Mouse (Mus musculus) olfactory bulb, adult 2 months (tissue): Measurements from ENCODE around the gene Bicdl2.

Experiments used
- CTCF ChIP-seq: fragments of 200-500 bp; IDR thresholded peaks from 2 replicates; pipeline ENCODE4 v1.5.1; 2012; ENCODE audit warnings: low read depth, mild to moderate bottlenecking, low read length, moderate library complexity; ENCODE audit not compliant: insufficient read depth
- POLR2A ChIP-seq: fragments of 200-500 bp; IDR thresholded peaks from 2 replicates; pipeline ENCODE4 v1.6.1; 2012; ENCODE audit warnings: mild to moderate bottlenecking, low read depth, low read length, moderate library complexity; ENCODE audit not compliant: insufficient read depth

DNA sequence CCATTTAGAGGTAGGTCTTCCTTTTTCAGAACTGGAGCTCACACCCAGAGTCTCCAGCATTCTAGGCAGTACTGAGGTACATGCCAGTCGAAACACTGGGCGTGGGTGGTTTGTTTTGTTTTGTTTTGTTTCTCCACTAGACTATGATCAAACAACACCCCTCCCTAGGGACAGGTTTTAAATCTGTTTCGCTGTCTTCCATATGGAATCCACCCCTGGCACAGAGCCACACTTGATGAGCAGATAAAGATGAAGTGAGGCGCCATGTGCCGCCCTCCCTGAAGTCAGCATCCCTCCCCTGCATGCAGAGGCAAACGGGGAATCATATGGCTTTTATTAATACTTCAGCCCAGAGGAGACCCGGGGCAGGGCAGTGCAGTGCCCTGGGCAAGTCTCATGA lies 44.4 kb downstream of the Bicdl2 start:
- TF ChIP-seq CTCF, result no peak
- TF ChIP-seq POLR2A, result no peak
